Comparison of ENCODE assay signal across 18 mouse cellular contexts in genomic region chr19:40491442-40491841, GRCm38 (mm10). TPM values are rescaled to one million over a fixed set of nuclear protein-coding genes. Genes with fewer than 3 reads are reported as not detected.
DNase-seq lines count a peak whose midpoint lies in the region; ATAC-seq and TF ChIP-seq lines count a peak whose summit lies in the region.
"Had no signal": no experiment of that assay in that cellular context is flagged by ENCODE, and none has a peak within 500 bp of the region (broad histone marks: within the 10 kb centered on the region; RNA-seq: fewer than 3 reads in every experiment).

No protein-coding gene starts in this region.

- H3K27me3 ChIP-seq in kidney, adult 2 months (replicated peaks; ENCODE audit: control insufficient read depth, insufficient read depth, low read length) = no peaks in the 10 kb centered on the region
- no peaks in the 10 kb centered on the region for H3K27me3 ChIP-seq in lung, embryonic 15.5 days
- H3K27me3 ChIP-seq in midbrain, embryonic 11.5 days (ENCODE audit: control insufficient read depth, insufficient read depth, low read length) = no peaks in the 10 kb centered on the region
- H3K27me3 ChIP-seq: embryonic facial prominence, embryonic 15.5 days; hindbrain, embryonic 13.5 days; midbrain, embryonic 12.5 days had no signal

- no peak overlapping the region for H3K9ac ChIP-seq in lung, embryonic 15.5 days
- no peak overlapping the region for H3K9ac ChIP-seq in midbrain, embryonic 11.5 days (ENCODE audit: low read length)
- H3K9ac ChIP-seq: embryonic facial prominence, embryonic 15.5 days; hindbrain, embryonic 13.5 days; midbrain, embryonic 12.5 days had no signal

- no peaks in the 10 kb centered on the region for H3K9me3 ChIP-seq in lung, embryonic 15.5 days
- H3K9me3 ChIP-seq in midbrain, embryonic 11.5 days (ENCODE audit: control insufficient read depth, low read length) = no peaks in the 10 kb centered on the region
- H3K9me3 ChIP-seq: embryonic facial prominence, embryonic 15.5 days; hindbrain, embryonic 13.5 days; limb, embryonic 10.5 days; midbrain, embryonic 12.5 days had no signal

- peak overlapping the region; percentile 76 for H3K27ac ChIP-seq in kidney, adult 2 months (ENCODE audit: insufficient read depth, low read depth, low read length)
- peak overlapping the region; percentile 56; the same call in 1 of the 2 replicates for H3K27ac ChIP-seq in lung, embryonic 15.5 days
- H3K27ac ChIP-seq in midbrain, embryonic 11.5 days (ENCODE audit: low read depth, low read length) = no peak overlapping the region
- H3K27ac ChIP-seq: embryonic facial prominence, embryonic 15.5 days; limb, embryonic 10.5 days had no signal

- WGBS in kidney, adult 2 months = 72% methylated on average over 2 of the region's 2 CpGs
- WGBS in lung, embryonic 15.5 days = 88% methylated on average over 2 of the region's 2 CpGs
- 79% methylated on average over 2 of the region's 2 CpGs for WGBS in lung, adult 2 months
- WGBS in midbrain, embryonic 11.5 days = 90% methylated on average over 2 of the region's 2 CpGs

- peaks cover 55% of the 10 kb centered on the region for H3K4me1 ChIP-seq in kidney, adult 2 months (ENCODE audit: control insufficient read depth, insufficient read depth, low read length)
- peaks cover 60% of the 10 kb centered on the region for H3K4me1 ChIP-seq in lung, embryonic 15.5 days
- H3K4me1 ChIP-seq in lung, adult 2 months (ENCODE audit: control insufficient read depth, insufficient read depth, low read length) = peaks cover 55% of the 10 kb centered on the region
- peaks cover 9% of the 10 kb centered on the region; the same call in 1 of the 2 replicates for H3K4me1 ChIP-seq in midbrain, embryonic 11.5 days (ENCODE audit: control insufficient read depth, insufficient read depth, low read length)

- no peak for TF ChIP-seq CTCF in kidney, adult 2 months (conservative IDR thresholded peaks at IDR 0.05; ENCODE audit: insufficient read depth, insufficient read length, low read depth, low read length)
- TF ChIP-seq CTCF in lung, adult 2 months (IDR thresholded peaks at IDR 0.05; ENCODE audit: insufficient read depth, low read length) = no peak

- ATAC-seq in lung, embryonic 15.5 days (ENCODE audit: borderline replicate concordance, extremely low read depth, low FRiP score, low TSS enrichment) = no peak
- ATAC-seq in midbrain, embryonic 11.5 days (ENCODE audit: low FRiP score) = no peak
- ATAC-seq: forebrain, embryonic 14.5 days had no signal

- no peak overlapping the region for H3K4me3 ChIP-seq in kidney, adult 2 months (ENCODE audit: insufficient read depth, low read depth, low read length)
- H3K4me3 ChIP-seq in lung, embryonic 15.5 days = no peak overlapping the region
- no peak overlapping the region for H3K4me3 ChIP-seq in lung, adult 2 months (replicated peaks; ENCODE audit: extremely low read depth, low read depth, low read length)
- no peak overlapping the region for H3K4me3 ChIP-seq in midbrain, embryonic 11.5 days (ENCODE audit: low read depth, low read length)
- H3K4me3 ChIP-seq: embryonic facial prominence, embryonic 15.5 days; hindbrain, embryonic 13.5 days; limb, embryonic 10.5 days; midbrain, embryonic 12.5 days had no signal

- no peak overlapping the region for H3K4me2 ChIP-seq in lung, embryonic 15.5 days
- no peak overlapping the region for H3K4me2 ChIP-seq in midbrain, embryonic 11.5 days
- H3K4me2 ChIP-seq: embryonic facial prominence, embryonic 15.5 days; hindbrain, embryonic 13.5 days; midbrain, embryonic 12.5 days had no signal

- H3K36me3 ChIP-seq in kidney, adult 2 months (ENCODE audit: control insufficient read depth, insufficient read depth, low read length) = no peaks in the 10 kb centered on the region
- H3K36me3 ChIP-seq in lung, embryonic 15.5 days = no peaks in the 10 kb centered on the region
- no peaks in the 10 kb centered on the region for H3K36me3 ChIP-seq in midbrain, embryonic 11.5 days (ENCODE audit: control insufficient read depth, insufficient read depth, low read length)
- H3K36me3 ChIP-seq: embryonic facial prominence, embryonic 15.5 days; hindbrain, embryonic 13.5 days; limb, embryonic 10.5 days; midbrain, embryonic 12.5 days had no signal

- peak; percentile 88 for DNase-seq in heart, adult 11 months
- no peak for DNase-seq in heart, adult 8-10 months (ENCODE audit: low spot score)
- peak; percentile 76 for DNase-seq in kidney, adult 2 months
- DNase-seq in kidney, postnatal 14 days = no peak
- DNase-seq in lung, adult 2 months = no peak
- DNase-seq in midbrain, embryonic 11.5 days (ENCODE audit: low spot score, missing footprints) = no peak
- DNase-seq: cerebellum, adult 9-10 months; gastrocnemius, postnatal 10 days; liver; lung, postnatal 14 days; thymus, adult 2 months; thymus, postnatal 4 days had no signal

- TF ChIP-seq POLR2A in kidney, adult 2 months (IDR thresholded peaks at IDR 0.05; ENCODE audit: low read depth, low read length) = no peak
- TF ChIP-seq POLR2A in lung, adult 2 months (IDR thresholded peaks at IDR 0.05; ENCODE audit: borderline replicate concordance, extremely low read depth, low read depth, low read length) = no peak

RNA-seq across cellular contexts. Expression of gene Sorbs1, which starts 22.1 kb away (rescaled TPM):
- total RNA-seq in heart, adult 8-10 months (2022) = 100 to 1,000 TPM; 758 to 979 (median 853) TPM
- polyA plus RNA-seq in kidney, adult 2 months (2012; rRNA removed) = 43.5 and 52.5 TPM in 2 replicates
- 44.8 and 45.6 TPM in 2 replicates for polyA plus RNA-seq in lung, embryonic 15.5 days (2015; fragmentation: Nextera tagmentation; extraction: Ambion mirVana)
- polyA plus RNA-seq in lung, adult 2 months (2012; rRNA removed) = 26.4 and 43.4 TPM in 2 replicates
- 61.0 and 62.6 TPM in 2 replicates for polyA plus RNA-seq in midbrain, embryonic 11.5 days (2014; fragmentation: Nextera tagmentation; extraction: Ambion mirVana)

Comparison
In these comparisons a context has a peak if more than half of its experiments do, and no peak if none do; other contexts are left out.
1. DNase-seq: peak in heart, adult 11 months (single experiment) and kidney, adult 2 months (single experiment); none in heart, adult 8-10 months (single experiment), kidney, postnatal 14 days (single experiment), lung, adult 2 months (single experiment) and midbrain, embryonic 11.5 days (single experiment).